Mouse (Mus musculus) small intestine, adult 2 months (tissue): ENCODE measurements around the gene Mmp2.

Experiments used
- CTCF ChIP-seq: fragments of 200-500 bp; IDR thresholded peaks from 2 replicates; pipeline ENCODE4 v1.5.1; 2012; ENCODE audit warnings: low read depth, mild to moderate bottlenecking, control low read depth, inconsistent platforms, low read length, moderate library complexity, mixed read lengths; ENCODE audit not compliant: insufficient replicate concordance, insufficient read length; ENCODE audit errors: extremely low read depth
- POLR2A ChIP-seq: fragments of 200-500 bp; IDR thresholded peaks from 2 replicates; pipeline ENCODE4 v1.6.1; 2012; ENCODE audit warnings: low read depth, mild to moderate bottlenecking, control low read depth, inconsistent platforms, low read length, moderate library complexity

DNA sequence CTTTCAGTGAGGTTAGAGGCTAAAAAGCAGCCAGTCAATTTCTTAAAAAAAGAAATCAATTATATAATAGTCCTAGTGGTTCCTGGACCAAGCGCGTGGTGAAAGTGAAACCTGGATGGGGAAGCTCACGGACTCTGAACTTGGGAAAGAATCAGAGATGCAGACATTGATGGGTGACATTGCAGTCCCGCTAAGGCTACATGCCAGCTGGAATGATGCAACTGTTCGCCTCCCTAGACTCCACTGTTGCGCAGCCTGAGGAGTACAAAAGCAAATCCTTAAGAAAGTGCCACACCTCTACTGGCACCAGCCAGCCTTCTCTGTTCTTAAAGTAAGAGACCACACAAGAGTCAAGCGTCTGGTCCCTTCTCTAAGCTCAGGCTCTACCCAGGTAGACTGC, 12.8 kb downstream of the Mmp2 start:
- TF ChIP-seq CTCF (no peak), POLR2A (no peak)
